Mouse (Mus musculus): Measurements from ENCODE around the gene Tra2a. TPM values are rescaled to one million over a fixed set of nuclear protein-coding genes. Genes with fewer than 3 reads are reported as not detected.

Tra2a gene
- polyA plus RNA-seq, 1 experiment: 94.2 TPM

DNA sequence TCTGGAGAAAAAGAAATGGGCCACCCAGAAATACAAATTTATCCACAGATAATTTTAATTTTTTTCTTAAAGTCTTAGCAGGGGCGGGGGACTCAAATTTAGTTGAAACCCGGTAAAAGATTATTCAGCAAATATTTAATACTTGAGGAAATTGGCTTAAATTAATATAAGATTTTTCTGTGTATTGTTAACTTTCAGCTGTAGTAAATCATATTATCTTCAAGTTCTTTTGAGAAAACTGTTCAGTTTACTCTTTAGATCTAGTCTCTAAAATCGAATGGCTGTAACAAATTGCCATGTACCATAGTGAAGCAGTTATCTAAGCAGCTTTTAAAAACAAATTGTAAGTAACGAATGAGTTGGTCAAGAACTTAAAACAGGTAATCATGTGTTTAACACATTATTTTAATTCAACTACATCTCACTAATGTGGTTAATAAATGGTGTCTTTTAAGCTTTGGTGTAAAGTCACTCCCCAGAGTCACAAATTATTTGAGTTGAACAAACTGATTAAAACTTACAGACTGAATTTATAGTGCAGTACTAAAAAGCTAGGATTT lies 44.8 kb downstream of the Tra2a start:
- Histone ChIP-seq H3K27ac (ENCODE audit: insufficient read depth, low read depth, low read length) (no peak overlapping the region), H3K4me1 (ENCODE audit: control insufficient read depth, insufficient read depth, low read length) (no peaks in the 10 kb centered on the region), H3K4me3 (ENCODE audit: insufficient read depth, low read length) (no peak overlapping the region)
- TF ChIP-seq CTCF (IDR thresholded peaks at IDR 0.05; ENCODE audit: low read depth, low read length): no peak
- TF ChIP-seq POLR2A (IDR thresholded peaks at IDR 0.05; ENCODE audit: borderline replicate concordance, low read depth, low read length): no peak

DNA sequence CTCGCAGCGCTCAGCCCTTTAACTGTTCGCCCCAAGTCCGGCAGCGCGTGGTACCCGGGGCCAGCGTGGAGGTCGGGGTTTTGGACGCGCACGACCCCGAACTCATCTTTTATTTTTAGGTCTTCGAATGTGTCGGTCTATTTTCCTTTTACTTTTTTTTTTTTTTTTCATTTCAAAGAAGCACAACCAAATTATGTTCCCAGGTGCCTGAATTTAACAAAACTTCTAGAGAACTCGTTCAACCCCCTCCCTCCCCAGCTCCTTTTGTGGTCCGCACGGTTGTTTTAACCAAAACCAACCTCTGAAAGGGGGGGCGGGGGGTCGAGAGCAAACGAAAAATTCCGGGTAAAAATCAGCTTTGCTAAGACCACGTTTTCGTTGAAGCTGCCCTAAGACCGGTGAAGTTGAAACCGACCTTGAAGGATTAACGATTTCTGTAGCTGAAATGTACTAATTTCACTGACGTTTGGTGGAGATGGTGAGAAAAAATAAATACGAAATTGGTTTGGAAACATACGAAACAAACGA lies 45.5 kb downstream of the Tra2a start:
- TF ChIP-seq POLR2A (IDR thresholded peaks at IDR 0.05; ENCODE audit: borderline replicate concordance, low read depth, low read length) (no peak), CTCF (IDR thresholded peaks at IDR 0.05; ENCODE audit: low read depth, low read length) (no peak)
- Histone ChIP-seq H3K4me1 (ENCODE audit: control insufficient read depth, insufficient read depth, low read length) (no peaks in the 10 kb centered on the region), H3K27ac (ENCODE audit: insufficient read depth, low read depth, low read length) (no peak overlapping the region), H3K4me3 (ENCODE audit: insufficient read depth, low read length) (peak overlapping the region; percentile 65)

DNA sequence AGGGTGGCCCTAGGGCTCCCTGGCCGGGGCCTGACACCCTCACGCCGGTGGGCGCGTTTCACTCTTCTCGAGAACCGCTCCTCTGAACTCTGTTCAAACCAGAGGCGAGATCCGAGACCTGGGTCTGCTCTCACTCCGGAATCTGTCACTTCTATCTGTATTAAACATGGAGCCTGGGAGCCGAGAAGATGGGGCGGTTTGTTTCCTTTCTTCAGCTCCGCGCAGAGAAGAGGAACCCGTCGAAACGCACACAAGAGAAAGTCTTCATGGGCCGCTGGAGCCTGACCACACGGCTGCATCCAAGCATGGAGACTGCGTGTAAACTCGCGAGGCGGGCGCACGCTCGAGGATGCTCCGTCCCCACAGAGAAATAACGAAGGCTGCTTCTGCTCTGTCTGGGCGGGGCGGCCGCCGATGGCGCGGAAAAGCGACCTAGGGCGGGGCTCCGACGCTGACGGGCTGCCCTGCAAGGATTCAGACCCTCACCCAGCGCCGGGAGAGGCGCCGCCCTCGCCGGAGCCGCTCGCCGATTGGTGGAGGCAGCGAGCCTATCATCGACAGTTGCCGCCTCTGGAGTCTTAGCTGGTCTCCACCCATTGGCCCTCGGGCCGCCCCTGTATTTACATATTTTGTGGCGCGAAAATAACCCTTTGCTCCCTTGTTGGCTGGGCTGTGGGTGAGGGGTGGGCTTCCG lies 46.1 kb downstream of the Tra2a start:
- H3K27ac ChIP-seq (ENCODE audit: insufficient read depth, low read depth, low read length): peak overlapping the region; percentile 5
- H3K4me3 ChIP-seq (ENCODE audit: insufficient read depth, low read length): peak overlapping the region; percentile 65
- TF ChIP-seq POLR2A (IDR thresholded peaks at IDR 0.05; ENCODE audit: borderline replicate concordance, low read depth, low read length) (no peak), CTCF (IDR thresholded peaks at IDR 0.05; ENCODE audit: low read depth, low read length) (no peak)
- 0 out of 2 replicates have a peak, but pooled peaks cover 2% of the 10 kb centered on the region for H3K4me1 ChIP-seq (ENCODE audit: control insufficient read depth, insufficient read depth, low read length)

DNA sequence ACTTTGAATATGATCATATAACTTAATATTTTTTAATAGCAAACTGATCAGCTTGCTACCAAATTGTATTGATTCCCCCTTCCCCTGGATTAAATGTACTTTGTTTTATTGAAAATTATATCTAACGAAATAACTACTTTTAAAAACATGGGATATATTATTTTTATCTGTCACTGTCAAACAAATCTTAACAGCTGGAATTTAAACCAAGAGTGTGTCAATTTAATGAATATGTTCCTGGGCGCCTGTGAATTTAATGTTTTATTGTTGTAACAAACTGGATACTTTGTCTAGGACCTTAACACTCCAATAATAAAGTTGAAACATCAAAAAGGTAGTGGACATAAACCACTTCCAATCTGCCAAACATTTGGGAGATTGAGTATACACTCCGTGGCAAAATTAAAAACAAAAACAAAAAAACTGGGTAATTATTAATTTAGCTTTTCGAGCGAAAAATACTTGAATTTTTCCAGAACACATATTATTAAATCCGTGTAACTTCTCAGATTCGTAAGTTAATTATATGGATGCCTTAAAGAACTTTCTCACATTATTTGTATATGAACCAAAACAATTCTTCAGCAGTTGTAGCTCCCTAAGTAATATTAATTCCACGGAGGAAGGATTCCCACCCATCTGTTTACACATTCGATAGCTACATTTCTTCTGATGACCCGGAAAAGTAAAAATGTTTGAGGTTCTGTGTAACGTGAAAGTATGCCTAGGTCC lies 46.9 kb downstream of the Tra2a start:
- H3K4me1 ChIP-seq (ENCODE audit: control insufficient read depth, insufficient read depth, low read length): peaks cover 7% of the 10 kb centered on the region
- TF ChIP-seq POLR2A (IDR thresholded peaks at IDR 0.05; ENCODE audit: borderline replicate concordance, low read depth, low read length): no peak
- 0 out of 2 replicates have a peak overlapping the region, but pooled peaks have one; percentile 5 for H3K27ac ChIP-seq (ENCODE audit: insufficient read depth, low read depth, low read length)
- peak overlapping the region; percentile 65 for H3K4me3 ChIP-seq (ENCODE audit: insufficient read depth, low read length)

DNA sequence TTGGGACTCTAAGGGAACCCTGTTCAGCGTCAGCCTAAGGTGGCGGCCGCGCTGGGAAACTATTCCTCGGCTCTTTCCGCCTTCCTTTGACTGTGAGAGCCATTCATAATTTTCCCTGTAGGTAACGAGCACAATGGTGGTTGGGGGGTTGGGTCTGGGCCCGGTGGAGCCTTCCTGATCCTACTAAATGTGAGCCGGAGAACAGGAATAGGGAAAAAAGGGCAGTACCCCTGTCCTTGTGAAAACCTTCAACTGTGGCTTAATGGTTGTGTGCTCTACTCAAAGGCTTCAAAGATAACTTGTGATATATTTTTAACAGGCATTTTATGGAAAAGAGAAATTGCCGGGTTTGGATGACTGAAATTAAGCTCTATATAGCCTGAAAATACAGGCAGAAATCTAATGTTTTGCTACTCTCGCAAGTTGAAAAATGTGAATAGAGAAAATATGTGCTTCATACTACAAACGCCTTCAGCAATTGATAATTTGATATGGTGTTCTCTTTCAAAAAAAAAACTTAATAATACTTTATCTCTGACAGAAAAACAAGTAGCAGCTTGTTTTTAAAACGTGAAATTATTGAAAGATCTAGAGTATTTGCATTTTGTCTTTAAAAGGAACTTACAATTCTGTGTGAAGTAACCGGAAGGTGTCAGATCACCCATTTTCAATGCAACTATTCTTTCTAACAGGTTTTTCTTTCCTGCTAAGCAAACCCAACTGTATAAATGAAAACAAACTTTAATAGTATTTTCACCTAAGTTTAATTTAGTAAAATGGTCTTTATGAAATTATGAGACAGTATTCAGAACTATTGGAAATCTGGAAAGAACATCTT lies 47.9 kb downstream of the Tra2a start:
- TF ChIP-seq POLR2A (IDR thresholded peaks at IDR 0.05; ENCODE audit: borderline replicate concordance, low read depth, low read length) (no peak), CTCF (IDR thresholded peaks at IDR 0.05; ENCODE audit: low read depth, low read length) (no peak)
- Histone ChIP-seq H3K27ac (ENCODE audit: insufficient read depth, low read depth, low read length) (peak overlapping the region; percentile 21), H3K4me1 (ENCODE audit: control insufficient read depth, insufficient read depth, low read length) (peaks cover 12% of the 10 kb centered on the region), H3K4me3 (ENCODE audit: insufficient read depth, low read length) (peak overlapping the region; percentile 93)

DNA sequence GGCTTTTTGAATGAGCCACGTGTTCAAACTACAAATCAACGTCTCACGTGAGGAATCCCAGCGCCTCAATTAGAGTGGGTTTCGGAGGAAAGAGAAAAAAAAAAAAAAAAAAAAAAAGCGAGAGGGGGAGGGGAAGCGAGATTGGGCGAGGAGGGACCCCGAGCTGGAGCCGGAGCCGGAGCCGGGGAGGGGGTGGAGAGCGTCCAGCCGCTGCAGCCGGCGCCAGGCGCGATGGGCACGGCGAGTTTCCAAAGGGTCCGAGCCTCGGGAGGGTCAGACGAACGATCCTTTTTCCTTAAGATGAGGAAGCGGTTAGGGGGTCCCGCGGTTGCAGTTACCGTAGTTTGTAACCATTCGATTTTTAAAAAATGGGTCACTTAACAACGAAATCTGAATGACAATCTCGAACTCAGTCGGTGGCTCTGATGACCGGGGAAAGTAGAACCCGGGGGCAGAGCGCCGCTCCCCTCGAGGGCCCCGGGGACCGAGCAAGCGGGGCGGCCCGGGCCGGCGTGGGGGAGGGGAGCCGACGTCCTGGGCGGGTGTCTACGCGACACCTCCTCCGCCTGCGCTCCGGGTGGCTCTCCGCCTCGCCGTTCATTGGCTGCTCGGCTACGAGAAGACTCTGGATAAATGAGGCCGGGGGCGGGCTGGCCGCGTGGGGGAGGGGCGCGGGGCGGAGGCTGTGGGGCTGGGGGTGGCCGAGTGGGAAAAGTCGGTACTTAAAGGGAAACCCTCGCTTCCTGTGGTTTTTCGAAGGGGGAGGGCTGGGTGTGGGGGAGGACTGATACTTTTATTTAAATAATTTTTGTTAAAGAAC lies 48.7 kb downstream of the Tra2a start, which contains the start of gene Igf2bp3:
Gene Igf2bp3 (minus strand): TSS at position 30 of the 820 bp plus-strand sequence.
- Histone ChIP-seq H3K4me3 (ENCODE audit: insufficient read depth, low read length) (peak within 1 kb of the TSS; percentile 93), H3K27ac (ENCODE audit: insufficient read depth, low read depth, low read length) (peak within 1 kb of the TSS; percentile 79), H3K4me1 (ENCODE audit: control insufficient read depth, insufficient read depth, low read length) (peaks cover 17% of the 10 kb centered on the region)
- no peak for TF ChIP-seq CTCF (IDR thresholded peaks at IDR 0.05; ENCODE audit: low read depth, low read length)
- no peak for TF ChIP-seq POLR2A (IDR thresholded peaks at IDR 0.05; ENCODE audit: borderline replicate concordance, low read depth, low read length)

DNA sequence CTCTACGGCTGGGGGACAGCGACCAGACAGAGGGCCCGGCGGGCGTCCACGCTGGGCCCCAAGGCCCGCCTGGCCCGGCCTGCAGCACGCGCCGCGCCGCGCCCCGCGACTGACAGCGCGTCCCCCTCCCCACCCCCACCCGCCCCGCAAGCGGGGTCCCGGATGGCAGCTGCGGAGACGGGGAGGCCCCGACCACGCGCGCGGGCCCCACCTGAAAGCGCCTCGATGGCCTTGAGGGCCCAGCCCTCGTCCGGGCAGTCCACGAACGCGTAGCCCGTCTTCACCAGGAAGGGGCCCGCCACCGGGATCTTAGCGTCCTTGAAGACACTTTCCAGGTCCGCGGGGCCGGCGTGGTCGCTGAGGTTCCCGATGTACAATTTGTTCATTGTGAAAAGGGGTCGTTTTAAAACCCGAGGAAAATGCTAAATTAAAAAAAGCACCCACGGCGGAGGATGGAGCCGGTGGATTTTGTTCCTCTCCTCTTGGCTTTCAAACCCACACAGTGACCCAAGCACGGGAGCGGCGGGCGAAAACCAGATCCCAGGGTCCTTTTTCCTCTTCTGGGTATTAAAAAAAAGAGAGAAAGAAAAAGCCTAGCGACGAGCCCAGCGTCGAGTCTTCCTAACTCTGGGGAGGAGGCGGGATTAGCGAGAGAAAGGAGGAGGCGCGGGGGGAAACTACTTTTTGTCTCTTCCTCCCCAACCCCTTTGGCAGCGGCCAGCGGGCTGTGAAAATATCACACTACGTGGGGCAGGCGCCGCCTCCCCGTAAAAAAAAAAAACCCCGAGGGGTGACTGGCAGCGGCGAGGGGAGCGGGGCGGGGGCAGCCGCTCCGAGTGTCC lies 49.5 kb downstream of the Tra2a start:
- H3K4me3 ChIP-seq (ENCODE audit: insufficient read depth, low read length): peak overlapping the region; percentile 93
- no peak for TF ChIP-seq POLR2A (IDR thresholded peaks at IDR 0.05; ENCODE audit: borderline replicate concordance, low read depth, low read length)
- TF ChIP-seq CTCF (IDR thresholded peaks at IDR 0.05; ENCODE audit: low read depth, low read length): no peak; the same call in 1 of the 2 replicates
- H3K27ac ChIP-seq (ENCODE audit: insufficient read depth, low read depth, low read length): peak overlapping the region; percentile 79
- H3K4me1 ChIP-seq (ENCODE audit: control insufficient read depth, insufficient read depth, low read length): peaks cover 20% of the 10 kb centered on the region

DNA sequence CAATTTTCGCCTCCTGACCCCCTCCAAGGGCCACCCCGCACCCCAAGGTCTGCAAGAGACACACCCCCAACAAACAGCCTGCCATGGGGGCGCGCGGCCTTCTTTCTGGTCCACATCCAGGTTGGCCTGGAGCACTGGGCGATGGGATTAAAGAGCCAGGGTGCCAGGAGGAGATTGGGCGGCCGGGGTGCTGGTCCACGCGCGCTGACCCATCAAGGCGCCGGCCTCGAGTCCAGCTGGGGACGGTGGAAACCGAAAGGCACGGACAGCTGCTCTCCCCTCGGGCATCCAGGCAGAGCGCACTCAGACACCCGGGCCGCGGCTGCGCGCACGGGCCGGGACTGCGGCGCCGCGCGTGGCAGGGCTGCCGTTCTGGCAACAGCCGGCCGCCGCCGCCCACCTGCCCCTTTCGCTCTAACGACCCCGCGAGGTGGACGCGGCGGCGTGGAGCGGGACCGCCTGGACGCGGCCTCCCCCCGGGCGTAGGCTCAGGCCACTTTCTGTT lies 50.2 kb downstream of the Tra2a start:
- peak overlapping the region; percentile 93 for H3K4me3 ChIP-seq (ENCODE audit: insufficient read depth, low read length)
- H3K4me1 ChIP-seq (ENCODE audit: control insufficient read depth, insufficient read depth, low read length): peaks cover 23% of the 10 kb centered on the region
- TF ChIP-seq CTCF (IDR thresholded peaks at IDR 0.05; ENCODE audit: low read depth, low read length) (no peak), POLR2A (IDR thresholded peaks at IDR 0.05; ENCODE audit: borderline replicate concordance, low read depth, low read length) (no peak)
- H3K27ac ChIP-seq (ENCODE audit: insufficient read depth, low read depth, low read length): peak overlapping the region; percentile 44
